Mouse (Mus musculus) limb, embryonic 14.5 days (tissue): ENCODE results near the gene Zfp931. TPM values are rescaled to one million over a fixed set of nuclear protein-coding genes. Genes with fewer than 3 reads are reported as not detected.

ENCODE experiments used
- ATAC-seq: fragments of 200-750 bp; cut with Nextera tagmentation; 2 replicates; pipeline ENCODE4 v1.8.0; 2017; ENCODE audit warnings: low read depth, moderate number of reproducible peaks, moderate TSS enrichment; ENCODE audit not compliant: low FRiP score
- DNase-seq: peaks from one replicate; pipeline ENCODE4 v3.0.0-alpha.2; 2015; ENCODE audit warnings: low spot score
- H3K27ac ChIP-seq: fragments of 300-500 bp; sonication (generic); replicated peaks from 2 replicates; pipeline ENCODE4 v1.5.1; 2014; ENCODE audit warnings: low read depth, mild to moderate bottlenecking, low read length, moderate library complexity, mixed read lengths
- H3K27me3 ChIP-seq: fragments of 300-500 bp; sonication (generic); 2 replicates; pipeline ENCODE4 v1.6.1; 2014; ENCODE audit warnings: low read length, mixed read lengths; ENCODE audit not compliant: control insufficient read depth, insufficient read depth
- H3K36me3 ChIP-seq: fragments of 300-500 bp; sonication (generic); 2 replicates; pipeline ENCODE4 v1.6.1; 2014; ENCODE audit warnings: mild to moderate bottlenecking, low read length, moderate library complexity, mixed read lengths; ENCODE audit not compliant: control insufficient read depth, insufficient read depth
- H3K4me1 ChIP-seq: fragments of 300-500 bp; sonication (generic); 2 replicates; pipeline ENCODE4 v1.6.1; 2014; ENCODE audit warnings: antibody characterized with exemption, low read length, mixed read lengths; ENCODE audit not compliant: control insufficient read depth, insufficient read depth
- H3K4me2 ChIP-seq: fragments of 300-500 bp; sonication (generic); replicated peaks from 2 replicates; pipeline ENCODE4 v1.6.1; 2014; ENCODE audit warnings: low read depth, mild to moderate bottlenecking, low read length, moderate library complexity; ENCODE audit not compliant: severe bottlenecking
- H3K4me3 ChIP-seq: fragments of 300-500 bp; sonication (generic); replicated peaks from 2 replicates; pipeline ENCODE4 v1.5.1; 2014; ENCODE audit warnings: low read length
- H3K9ac ChIP-seq: fragments of 300-500 bp; sonication (generic); 2 replicates; pipeline ENCODE4 v1.6.1; 2014; ENCODE audit warnings: mild to moderate bottlenecking, low read depth, low read length, moderate library complexity; ENCODE audit not compliant: severe bottlenecking
- H3K9me3 ChIP-seq: fragments of 300-500 bp; sonication (generic); 2 replicates; pipeline ENCODE4 v1.6.1; 2016; ENCODE audit warnings: low read length; ENCODE audit not compliant: control insufficient read depth
- POLR2A ChIP-seq: fragments of 200-500 bp; IDR thresholded peaks from 2 replicates; pipeline ENCODE4 v1.8.0; 2012; ENCODE audit warnings: inconsistent platforms, mild to moderate bottlenecking, moderate library complexity, borderline replicate concordance; ENCODE audit not compliant: insufficient read depth, insufficient read length; ENCODE audit errors: extremely low read depth
- WGBS: fragments of 180-500 bp; shearing (Covaris S2); extraction: QIAGEN DNeasy Blood & Tissue Kit; methylation state at CpG from one replicate; pipeline ENCODE4 v1.1.7; 2014; 5-methylcytosine and 5-hydroxymethylcytosine counted together
- polyA plus RNA-seq, 2 experiments: library from polyadenylated mRNA; depleted of rRNA in 1 of 2; stranded (reverse) in 1 of 2; unstranded in 1 of 2; fragments of >200 nt; fragmentation: Nextera tagmentation in 1 of 2; extraction: Ambion mirVana in 1 of 2; gene quantifications; 2 replicates each; pipeline versions ENCODE4 v1.2.1 to v1.2.3; 2012 to 2014

Gene Zfp931
- polyA plus RNA-seq, 2 experiments, result 9.6 to 16.2 TPM

GRCm38 (mm10) chr2:178121375-178121688 is 43.1 kb upstream of the Zfp931 start:
- no peak for DNase-seq
- H3K4me3 ChIP-seq, result no peak overlapping the region
- H3K27me3 ChIP-seq, result peaks cover 10% of the 10 kb centered on the region; the same call in 1 of the 2 replicates
- WGBS, result 20% methylated on average over 2 of the region's 2 CpGs
- H3K9me3 ChIP-seq, result no peaks in the 10 kb centered on the region
- TF ChIP-seq POLR2A, result no peak
- H3K9ac ChIP-seq, result no peak overlapping the region
- H3K27ac ChIP-seq, result no peak overlapping the region
- H3K4me2 ChIP-seq, result no peak overlapping the region
- ATAC-seq, result no peak
- H3K36me3 ChIP-seq, result no peaks in the 10 kb centered on the region
- H3K4me1 ChIP-seq, result 0 out of 2 replicates have a peak, but pooled peaks cover 13% of the 10 kb centered on the region

- Histone ChIP-seq H3K9ac (no peak overlapping the region), H3K4me3 (no peak overlapping the region), H3K27ac (no peak overlapping the region), H3K9me3 (no peaks in the 10 kb centered on the region), H3K27me3 (peaks cover 10% of the 10 kb centered on the region; the same call in 1 of the 2 replicates), H3K4me1 (0 out of 2 replicates have a peak, but pooled peaks cover 13% of the 10 kb centered on the region), H3K4me2 (no peak overlapping the region), H3K36me3 (no peaks in the 10 kb centered on the region)
- ATAC-seq, result no peak
- no peak for DNase-seq
- 90% methylated on average over 8 of the region's 8 CpGs for WGBS
- no peak for TF ChIP-seq POLR2A
These were observed 42.5 kb upstream of the Zfp931 start for GRCm38 (mm10) chr2:178120651-178121374.

- Histone ChIP-seq H3K9me3 (no peaks in the 10 kb centered on the region), H3K4me3 (no peak overlapping the region), H3K27me3 (peaks cover 10% of the 10 kb centered on the region; the same call in 1 of the 2 replicates), H3K9ac (no peak overlapping the region), H3K4me2 (no peak overlapping the region), H3K27ac (no peak overlapping the region), H3K36me3 (no peaks in the 10 kb centered on the region), H3K4me1 (0 out of 2 replicates have a peak, but pooled peaks cover 13% of the 10 kb centered on the region)
- no peak for ATAC-seq
- no peak for DNase-seq
- TF ChIP-seq POLR2A, result no peak
These were observed 42.0 kb upstream of the Zfp931 start for GRCm38 (mm10) chr2:178120356-178120645.

- 0 out of 2 replicates have a peak overlapping the region, but pooled peaks have one; percentile 52 for H3K9ac ChIP-seq
- peak overlapping the region; percentile 95 for H3K4me2 ChIP-seq
- no peak for TF ChIP-seq POLR2A
- 20% methylated on average over 19 of the region's 19 CpGs for WGBS
- 0 out of 2 replicates have a peak, but pooled peaks cover 13% of the 10 kb centered on the region for H3K4me1 ChIP-seq
- H3K9me3 ChIP-seq, result no peaks in the 10 kb centered on the region
- DNase-seq, result no peak
- H3K27ac ChIP-seq, result no peak overlapping the region
- ATAC-seq, result no peak
- H3K36me3 ChIP-seq, result no peaks in the 10 kb centered on the region
- H3K4me3 ChIP-seq, result peak overlapping the region; percentile 42
- peaks cover 10% of the 10 kb centered on the region; the same call in 1 of the 2 replicates for H3K27me3 ChIP-seq
These were observed 41.5 kb upstream of the Zfp931 start for GRCm38 (mm10) chr2:178119561-178120355.

GRCm38 (mm10) chr2:178118801-178119560 is 40.7 kb upstream of the Zfp931 start, which contains the start of gene Phactr3:
Gene Phactr3 (plus strand): TSS chr2:178118975.
- Histone ChIP-seq H3K27me3 (peaks cover 10% of the 10 kb centered on the region; the same call in 1 of the 2 replicates), H3K9ac (peak within 1 kb of the TSS; percentile 52; the same call in 1 of the 2 replicates), H3K9me3 (no peaks in the 10 kb centered on the region), H3K4me1 (0 out of 2 replicates have a peak, but pooled peaks cover 13% of the 10 kb centered on the region), H3K27ac (no peak within 1 kb of the TSS), H3K36me3 (no peaks in the 10 kb centered on the region), H3K4me2 (peak within 1 kb of the TSS; percentile 95), H3K4me3 (peak within 1 kb of the TSS; percentile 42)
- DNase-seq, result no peak
- peak; percentile 23; the same call in 1 of the 2 replicates for ATAC-seq
- 2% methylated on average over 31 of the region's 45 CpGs for WGBS
- no peak for TF ChIP-seq POLR2A
